Mouse (Mus musculus): ENCODE measurements around the gene 9130023H24Rik. TPM values are rescaled to one million over a fixed set of nuclear protein-coding genes. Genes with fewer than 3 reads are reported as not detected.

The 9130023H24Rik gene
- polyA plus RNA-seq, 1 experiment from 2014 or later: 9.9 TPM

GRCm38 (mm10) chr7:128270431-128270850 lies 32.6 kb upstream of the 9130023H24Rik start:
- Histone ChIP-seq H3K9ac (replicated peaks; ENCODE audit: low read depth, low read length) (no peak overlapping the region), H3K9me3 (ENCODE audit: control insufficient read depth, low read depth, low read length) (no peaks in the 10 kb centered on the region), H3K4me2 (replicated peaks; ENCODE audit: low read depth, low read length) (no peak overlapping the region), H3K4me3 (ENCODE audit: low read depth, low read length) (no peak overlapping the region), H3K27ac (ENCODE audit: low read length) (no peak overlapping the region), H3K36me3 (ENCODE audit: control insufficient read depth, insufficient read depth, low read length) (peaks cover 26% of the 10 kb centered on the region), H3K27me3 (ENCODE audit: control insufficient read depth, insufficient read depth, low read length) (no peaks in the 10 kb centered on the region), H3K4me1 (ENCODE audit: control insufficient read depth, insufficient read depth, low read length) (no peaks in the 10 kb centered on the region)
- ATAC-seq (ENCODE audit: insufficient number of reproducible peaks, insufficient read depth, low FRiP score, low read depth): peak; percentile 93
- 42% methylated on average over 13 of the region's 13 CpGs for WGBS

GRCm38 (mm10) chr7:128267813-128268212 lies 30.0 kb upstream of the 9130023H24Rik start:
- Histone ChIP-seq H3K4me3 (ENCODE audit: low read depth, low read length) (no peak overlapping the region), H3K9me3 (ENCODE audit: control insufficient read depth, low read depth, low read length) (no peaks in the 10 kb centered on the region), H3K4me2 (replicated peaks; ENCODE audit: low read depth, low read length) (no peak overlapping the region), H3K36me3 (ENCODE audit: control insufficient read depth, insufficient read depth, low read length) (peaks cover 3% of the 10 kb centered on the region; the same call in 1 of the 2 replicates), H3K9ac (replicated peaks; ENCODE audit: low read depth, low read length) (no peak overlapping the region), H3K27ac (ENCODE audit: low read length) (no peak overlapping the region), H3K4me1 (ENCODE audit: control insufficient read depth, insufficient read depth, low read length) (no peaks in the 10 kb centered on the region), H3K27me3 (ENCODE audit: control insufficient read depth, insufficient read depth, low read length) (no peaks in the 10 kb centered on the region)
- ATAC-seq (ENCODE audit: insufficient number of reproducible peaks, insufficient read depth, low FRiP score, low read depth): no peak
- WGBS: 77% methylated on average over 7 of the region's 7 CpGs

GRCm38 (mm10) chr7:128267391-128267790 lies 29.6 kb upstream of the 9130023H24Rik start:
- Histone ChIP-seq H3K27me3 (ENCODE audit: control insufficient read depth, insufficient read depth, low read length) (no peaks in the 10 kb centered on the region), H3K4me1 (ENCODE audit: control insufficient read depth, insufficient read depth, low read length) (no peaks in the 10 kb centered on the region), H3K9ac (replicated peaks; ENCODE audit: low read depth, low read length) (no peak overlapping the region), H3K4me3 (ENCODE audit: low read depth, low read length) (no peak overlapping the region), H3K36me3 (ENCODE audit: control insufficient read depth, insufficient read depth, low read length) (peaks cover 3% of the 10 kb centered on the region; the same call in 1 of the 2 replicates), H3K4me2 (replicated peaks; ENCODE audit: low read depth, low read length) (no peak overlapping the region), H3K27ac (ENCODE audit: low read length) (no peak overlapping the region), H3K9me3 (ENCODE audit: control insufficient read depth, low read depth, low read length) (no peaks in the 10 kb centered on the region)
- 63% methylated on average over 13 of the region's 13 CpGs for WGBS
- no peak for ATAC-seq (ENCODE audit: insufficient number of reproducible peaks, insufficient read depth, low FRiP score, low read depth)

- H3K9ac ChIP-seq (replicated peaks; ENCODE audit: low read depth, low read length): no peak overlapping the region
- ATAC-seq (ENCODE audit: insufficient number of reproducible peaks, insufficient read depth, low FRiP score, low read depth): no peak
- no peak overlapping the region for H3K4me3 ChIP-seq (ENCODE audit: low read depth, low read length)
- H3K4me1 ChIP-seq (ENCODE audit: control insufficient read depth, insufficient read depth, low read length): no peaks in the 10 kb centered on the region
- H3K4me2 ChIP-seq (replicated peaks; ENCODE audit: low read depth, low read length): no peak overlapping the region
- no peaks in the 10 kb centered on the region for H3K9me3 ChIP-seq (ENCODE audit: control insufficient read depth, low read depth, low read length)
- H3K27ac ChIP-seq (ENCODE audit: low read length): no peak overlapping the region
- 70% methylated on average over 5 of the region's 5 CpGs for WGBS
- H3K36me3 ChIP-seq (ENCODE audit: control insufficient read depth, insufficient read depth, low read length): no peaks in the 10 kb centered on the region
- no peaks in the 10 kb centered on the region for H3K27me3 ChIP-seq (ENCODE audit: control insufficient read depth, insufficient read depth, low read length)
Measured at GRCm38 (mm10) chr7:128266056-128266455, 28.2 kb upstream of the 9130023H24Rik start.

GRCm38 (mm10) chr7:128265411-128265810 lies 27.6 kb upstream of the 9130023H24Rik start, which contains the start of gene Slc5a2:
TSS of gene Slc5a2 (plus strand) at chr7:128265657.
- Histone ChIP-seq H3K9me3 (ENCODE audit: control insufficient read depth, low read depth, low read length) (no peaks in the 10 kb centered on the region), H3K4me1 (ENCODE audit: control insufficient read depth, insufficient read depth, low read length) (no peaks in the 10 kb centered on the region), H3K4me3 (ENCODE audit: low read depth, low read length) (no peak within 1 kb of the TSS), H3K4me2 (replicated peaks; ENCODE audit: low read depth, low read length) (no peak within 1 kb of the TSS), H3K36me3 (ENCODE audit: control insufficient read depth, insufficient read depth, low read length) (no peaks in the 10 kb centered on the region), H3K27me3 (ENCODE audit: control insufficient read depth, insufficient read depth, low read length) (no peaks in the 10 kb centered on the region), H3K27ac (ENCODE audit: low read length) (no peak within 1 kb of the TSS), H3K9ac (replicated peaks; ENCODE audit: low read depth, low read length) (no peak within 1 kb of the TSS)
- ATAC-seq (ENCODE audit: insufficient number of reproducible peaks, insufficient read depth, low FRiP score, low read depth): no peak
- WGBS: 76% methylated on average over 6 of the region's 6 CpGs

- H3K9me3 ChIP-seq (ENCODE audit: control insufficient read depth, low read depth, low read length): no peaks in the 10 kb centered on the region
- 30% methylated on average over 5 of the region's 5 CpGs for WGBS
- H3K27me3 ChIP-seq (ENCODE audit: control insufficient read depth, insufficient read depth, low read length): no peaks in the 10 kb centered on the region
- H3K27ac ChIP-seq (ENCODE audit: low read length): no peak overlapping the region
- no peak overlapping the region for H3K4me2 ChIP-seq (replicated peaks; ENCODE audit: low read depth, low read length)
- peaks cover 16% of the 10 kb centered on the region for H3K4me1 ChIP-seq (ENCODE audit: control insufficient read depth, insufficient read depth, low read length)
- peaks cover 18% of the 10 kb centered on the region for H3K36me3 ChIP-seq (ENCODE audit: control insufficient read depth, insufficient read depth, low read length)
- no peak for ATAC-seq (ENCODE audit: insufficient number of reproducible peaks, insufficient read depth, low FRiP score, low read depth)
- H3K4me3 ChIP-seq (ENCODE audit: low read depth, low read length): no peak overlapping the region
- no peak overlapping the region for H3K9ac ChIP-seq (replicated peaks; ENCODE audit: low read depth, low read length)
Measured at GRCm38 (mm10) chr7:128256783-128257334, 19.0 kb upstream of the 9130023H24Rik start.

GRCm38 (mm10) chr7:128255757-128256156 lies 17.9 kb upstream of the 9130023H24Rik start:
- Histone ChIP-seq H3K4me1 (ENCODE audit: control insufficient read depth, insufficient read depth, low read length) (peaks cover 17% of the 10 kb centered on the region), H3K9ac (replicated peaks; ENCODE audit: low read depth, low read length) (no peak overlapping the region), H3K4me3 (ENCODE audit: low read depth, low read length) (no peak overlapping the region), H3K27me3 (ENCODE audit: control insufficient read depth, insufficient read depth, low read length) (no peaks in the 10 kb centered on the region), H3K9me3 (ENCODE audit: control insufficient read depth, low read depth, low read length) (no peaks in the 10 kb centered on the region), H3K36me3 (ENCODE audit: control insufficient read depth, insufficient read depth, low read length) (peaks cover 20% of the 10 kb centered on the region), H3K27ac (ENCODE audit: low read length) (no peak overlapping the region), H3K4me2 (replicated peaks; ENCODE audit: low read depth, low read length) (no peak overlapping the region)
- ATAC-seq (ENCODE audit: insufficient number of reproducible peaks, insufficient read depth, low FRiP score, low read depth): no peak
- 84% methylated on average over 5 of the region's 5 CpGs for WGBS

GRCm38 (mm10) chr7:128254978-128255377 lies 17.1 kb upstream of the 9130023H24Rik start:
- no peaks in the 10 kb centered on the region for H3K27me3 ChIP-seq (ENCODE audit: control insufficient read depth, insufficient read depth, low read length)
- H3K4me1 ChIP-seq (ENCODE audit: control insufficient read depth, insufficient read depth, low read length): peaks cover 17% of the 10 kb centered on the region
- no peak overlapping the region for H3K4me3 ChIP-seq (ENCODE audit: low read depth, low read length)
- no peak overlapping the region for H3K4me2 ChIP-seq (replicated peaks; ENCODE audit: low read depth, low read length)
- no peaks in the 10 kb centered on the region for H3K9me3 ChIP-seq (ENCODE audit: control insufficient read depth, low read depth, low read length)
- H3K9ac ChIP-seq (replicated peaks; ENCODE audit: low read depth, low read length): no peak overlapping the region
- no peak overlapping the region for H3K27ac ChIP-seq (ENCODE audit: low read length)
- no peak for ATAC-seq (ENCODE audit: insufficient number of reproducible peaks, insufficient read depth, low FRiP score, low read depth)
- H3K36me3 ChIP-seq (ENCODE audit: control insufficient read depth, insufficient read depth, low read length): peaks cover 20% of the 10 kb centered on the region
- 53% methylated on average over 2 of the region's 2 CpGs for WGBS

GRCm38 (mm10) chr7:128252609-128253008 lies 14.8 kb upstream of the 9130023H24Rik start:
- no peak overlapping the region for H3K27ac ChIP-seq (ENCODE audit: low read length)
- WGBS: 11% methylated on average over 24 of the region's 24 CpGs
- no peak overlapping the region for H3K4me3 ChIP-seq (ENCODE audit: low read depth, low read length)
- no peak for ATAC-seq (ENCODE audit: insufficient number of reproducible peaks, insufficient read depth, low FRiP score, low read depth)
- H3K9me3 ChIP-seq (ENCODE audit: control insufficient read depth, low read depth, low read length): no peaks in the 10 kb centered on the region
- peaks cover 23% of the 10 kb centered on the region for H3K36me3 ChIP-seq (ENCODE audit: control insufficient read depth, insufficient read depth, low read length)
- H3K9ac ChIP-seq (replicated peaks; ENCODE audit: low read depth, low read length): no peak overlapping the region
- no peaks in the 10 kb centered on the region for H3K27me3 ChIP-seq (ENCODE audit: control insufficient read depth, insufficient read depth, low read length)
- H3K4me2 ChIP-seq (replicated peaks; ENCODE audit: low read depth, low read length): peak overlapping the region; percentile 33
- H3K4me1 ChIP-seq (ENCODE audit: control insufficient read depth, insufficient read depth, low read length): peaks cover 21% of the 10 kb centered on the region

Measured in stomach, embryonic 14.5 days (tissue).